Mouse (Mus musculus) embryonic facial prominence, embryonic 14.5 days (tissue): ENCODE measurements around the gene Rasa2. TPM values are rescaled to one million over a fixed set of nuclear protein-coding genes. Genes with fewer than 3 reads are reported as not detected.

Experiments used
- ATAC-seq: fragments of 200-750 bp; cut with Nextera tagmentation; 2 replicates; pipeline ENCODE4 v1.8.0; 2017; ENCODE audit warnings: low read depth, moderate number of reproducible peaks, moderate TSS enrichment
- DNase-seq: peaks from one replicate; pipeline ENCODE4 v3.0.0-alpha.2; 2015; ENCODE audit warnings: low spot score
- H3K27ac ChIP-seq: fragments of 300-500 bp; sonication (generic); replicated peaks from 2 replicates; pipeline ENCODE4 v1.5.1; 2014; ENCODE audit warnings: low read depth, mild to moderate bottlenecking, low read length, moderate library complexity
- H3K27me3 ChIP-seq: fragments of 300-500 bp; sonication (generic); replicated peaks from 2 replicates; pipeline ENCODE4 v1.6.1; 2014; ENCODE audit warnings: low read length; ENCODE audit not compliant: control insufficient read depth, insufficient read depth
- H3K36me3 ChIP-seq: fragments of 300-500 bp; sonication (generic); 2 replicates; pipeline ENCODE4 v1.6.1; 2014; ENCODE audit warnings: low read length, mixed read lengths; ENCODE audit not compliant: control insufficient read depth, insufficient read depth
- H3K4me1 ChIP-seq: fragments of 300-500 bp; sonication (generic); 2 replicates; pipeline ENCODE4 v1.6.1; 2014; ENCODE audit warnings: antibody characterized with exemption, low read length; ENCODE audit not compliant: control insufficient read depth, insufficient read depth
- H3K4me2 ChIP-seq: fragments of 300-500 bp; sonication (generic); 2 replicates; pipeline ENCODE4 v1.6.1; 2014; ENCODE audit warnings: low read depth, mild to moderate bottlenecking, low read length, moderate library complexity, mixed read lengths
- H3K4me3 ChIP-seq: fragments of 300-500 bp; sonication (generic); 2 replicates; pipeline ENCODE4 v1.5.1; 2014; ENCODE audit warnings: low read depth, mild to moderate bottlenecking, low read length
- H3K9ac ChIP-seq: fragments of 300-500 bp; sonication (generic); 2 replicates; pipeline ENCODE4 v1.6.1; 2014; ENCODE audit warnings: low read depth, mild to moderate bottlenecking, low read length, moderate library complexity, mixed read lengths
- H3K9me3 ChIP-seq: fragments of 300-500 bp; sonication (generic); 2 replicates; pipeline ENCODE4 v1.6.1; 2016; ENCODE audit warnings: low read length; ENCODE audit not compliant: control insufficient read depth
- WGBS: fragments of 180-500 bp; shearing (Covaris S2); extraction: QIAGEN DNeasy Blood & Tissue Kit; methylation state at CpG from one replicate; pipeline ENCODE4 v1.1.7; 2014; 5-methylcytosine and 5-hydroxymethylcytosine counted together
- polyA plus RNA-seq: library from polyadenylated mRNA; unstranded; fragments of >200 nt; fragmentation: Nextera tagmentation; extraction: Ambion mirVana; gene quantifications from 2 replicates; pipeline ENCODE4 v1.2.1, GENCODE M21; 2014

The Rasa2 gene
- polyA plus RNA-seq, 1 experiment from 2014 or later, result 16.7 TPM

DNA sequence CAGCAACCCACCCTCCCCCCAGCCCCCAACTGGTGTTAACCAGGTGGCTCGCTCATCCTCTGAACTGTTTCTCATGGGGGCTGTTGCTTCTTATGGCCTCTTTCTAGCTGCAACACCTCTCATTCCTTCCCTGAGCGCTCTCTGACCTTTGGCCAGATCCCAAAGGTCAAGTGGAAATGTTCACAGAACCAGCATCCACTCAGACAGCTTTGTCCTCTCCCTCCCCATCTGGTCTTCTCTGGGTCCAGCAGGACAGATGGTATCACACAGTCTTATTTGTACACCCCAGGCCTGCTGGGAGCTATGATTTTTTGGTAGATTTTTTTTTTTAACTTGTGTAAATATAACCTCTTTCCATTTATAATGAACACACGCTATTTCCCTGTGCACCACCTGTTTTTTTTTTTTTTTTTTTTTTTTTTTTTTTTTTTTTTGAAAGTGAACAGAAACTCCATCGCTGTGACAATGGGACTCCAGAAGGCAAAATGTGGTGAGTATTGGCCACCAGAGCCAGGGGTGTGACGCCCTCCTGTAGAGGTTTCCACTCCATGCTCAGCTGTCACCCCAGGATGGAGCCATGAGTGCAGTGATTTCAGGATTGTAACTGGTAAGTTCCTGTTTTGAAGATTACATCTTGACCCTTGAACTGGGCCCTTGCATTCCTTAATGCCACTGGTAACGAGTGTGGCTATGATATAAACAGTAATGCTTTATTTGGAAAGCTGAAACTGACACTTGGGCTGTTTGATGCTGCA lies 128.4 kb downstream of the Rasa2 start:
- Histone ChIP-seq H3K27ac (no peak overlapping the region), H3K4me1 (peaks cover 3% of the 10 kb centered on the region), H3K27me3 (no peaks in the 10 kb centered on the region), H3K9ac (no peak overlapping the region), H3K36me3 (no peaks in the 10 kb centered on the region), H3K9me3 (peaks cover 7% of the 10 kb centered on the region; the same call in 1 of the 2 replicates), H3K4me3 (no peak overlapping the region), H3K4me2 (no peak overlapping the region)
- DNase-seq, result peak; percentile 12
- 67% methylated on average over 6 of the region's 6 CpGs for WGBS
- ATAC-seq, result no peak

DNA sequence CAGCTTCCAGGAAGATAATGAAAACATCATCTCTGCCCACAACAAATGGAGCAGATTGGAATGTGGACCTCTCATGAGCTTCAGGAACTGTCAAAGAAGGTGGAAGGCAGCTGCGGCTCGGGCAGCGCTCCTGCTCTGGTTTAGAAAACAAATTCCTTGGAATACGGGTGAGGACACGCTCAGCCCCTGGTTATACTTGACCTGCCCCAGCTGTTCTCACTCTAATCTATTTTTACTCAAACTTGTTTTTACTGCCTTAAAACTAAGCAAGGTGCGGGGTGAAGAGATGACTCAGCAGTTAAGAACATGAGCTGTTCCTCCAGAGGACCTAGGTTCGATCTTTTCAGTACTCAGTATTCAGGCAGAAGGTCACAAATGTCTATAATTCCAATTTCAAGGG lies 130.2 kb downstream of the Rasa2 start:
- ATAC-seq (no peak), DNase-seq (peak; percentile 36)
- peaks cover 7% of the 10 kb centered on the region; the same call in 1 of the 2 replicates for H3K9me3 ChIP-seq
- H3K4me2 ChIP-seq, result no peak overlapping the region
- H3K27ac ChIP-seq, result no peak overlapping the region
- no peak overlapping the region for H3K9ac ChIP-seq
- no peaks in the 10 kb centered on the region for H3K36me3 ChIP-seq
- WGBS, result 54% methylated on average over 7 of the region's 7 CpGs
- H3K4me3 ChIP-seq, result no peak overlapping the region
- H3K4me1 ChIP-seq, result peaks cover 2% of the 10 kb centered on the region
- H3K27me3 ChIP-seq, result no peaks in the 10 kb centered on the region

GRCm38 (mm10) chr9:96493212-96493611 lies 138.2 kb downstream of the Rasa2 start:
- 27% methylated on average over 3 of the region's 3 CpGs for WGBS
- no peak overlapping the region for H3K27ac ChIP-seq
- H3K4me1 ChIP-seq, result no peaks in the 10 kb centered on the region
- H3K4me2 ChIP-seq, result no peak overlapping the region
- ATAC-seq (peak; percentile 33; the same call in 1 of the 2 replicates), DNase-seq (no peak)
- H3K4me3 ChIP-seq, result no peak overlapping the region
- H3K27me3 ChIP-seq, result no peaks in the 10 kb centered on the region
- no peak overlapping the region for H3K9ac ChIP-seq
- no peaks in the 10 kb centered on the region for H3K36me3 ChIP-seq
- H3K9me3 ChIP-seq, result no peaks in the 10 kb centered on the region

- Histone ChIP-seq H3K4me2 (no peak overlapping the region), H3K4me3 (no peak overlapping the region), H3K27me3 (no peaks in the 10 kb centered on the region), H3K36me3 (no peaks in the 10 kb centered on the region), H3K9ac (no peak overlapping the region), H3K4me1 (no peaks in the 10 kb centered on the region), H3K27ac (no peak overlapping the region), H3K9me3 (no peaks in the 10 kb centered on the region)
- WGBS, result 38% methylated on average over 12 of the region's 12 CpGs
- peak; percentile 16 for DNase-seq
- no peak for ATAC-seq
Measured at GRCm38 (mm10) chr9:96491810-96492209, 139.6 kb downstream of the Rasa2 start.

Other genes with a start within 250 kb of the Rasa2 start
- gene Rnf7, start 152.9 kb downstream of the Rasa2 start, polyA plus RNA-seq, result 273 and 278 TPM in 2 replicates
- 0.13 and 0.64 TPM in 2 replicates for gene Gm28729, start 106.4 kb downstream of the Rasa2 start, polyA plus RNA-seq
- gene Zbtb38, start 121.2 kb upstream of the Rasa2 start, polyA plus RNA-seq, result 17.1 and 18.1 TPM in 2 replicates